In the genomic region with DNA sequence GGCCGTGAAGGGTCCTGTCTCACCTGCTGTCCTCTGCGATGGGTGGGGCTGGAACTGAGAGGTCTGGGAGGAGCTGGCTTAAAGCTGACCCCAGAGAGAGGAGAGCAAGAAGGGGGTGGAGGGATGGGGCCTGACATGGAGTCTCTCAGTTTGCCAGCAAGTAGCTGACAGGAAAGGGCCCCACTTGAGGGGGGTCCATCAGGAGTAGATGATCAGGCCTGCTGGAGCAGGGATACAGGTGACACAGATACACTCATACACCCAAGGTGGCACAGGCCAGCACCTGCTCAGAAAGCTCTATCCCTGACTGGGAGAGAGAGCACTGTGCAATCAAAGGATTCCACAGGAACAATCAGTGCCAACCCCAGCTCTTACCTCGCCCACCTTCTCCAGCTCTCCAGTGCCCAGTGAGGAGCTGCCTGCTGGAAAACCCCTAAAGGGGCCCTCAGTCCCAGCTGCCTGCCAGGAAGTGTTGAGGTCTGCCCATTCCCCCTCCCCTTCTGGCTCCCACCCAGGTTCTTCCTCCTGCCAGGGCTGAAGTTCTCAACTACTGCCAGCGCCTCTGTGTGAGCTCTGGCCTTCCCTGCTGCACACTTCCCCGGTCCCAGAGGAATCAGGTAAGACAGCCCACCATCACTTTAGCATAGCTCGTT, we compare ENCODE assay signal across 8 mouse cellular contexts. TPM values are rescaled to one million over a fixed set of nuclear protein-coding genes. Genes with fewer than 3 reads are reported as not detected.
DNase-seq lines count a peak whose midpoint lies in the region; ATAC-seq and TF ChIP-seq lines count a peak whose summit lies in the region.

A gene (minus strand): TSS at position 524 of the 653 bp plus-strand sequence.

- peak within 1 kb of the TSS; percentile 53 for H3K4me3 ChIP-seq in layer of hippocampus, adult 2 months

- peak within 1 kb of the TSS; percentile 86 for H3K27ac ChIP-seq in layer of hippocampus, adult 2 months

- peak; percentile 31 for DNase-seq in cerebellum, adult 8-10 months
- DNase-seq in heart, postnatal 4 days: peak; percentile 98
- DNase-seq in layer of hippocampus, adult 2 months (ENCODE audit: low spot score in 2 of 2): peak; percentile 80 to 82
- DNase-seq in lung, adult 18-20 months: peak; percentile 96 to 97
- peak; percentile 50 for DNase-seq in thymus, postnatal 0 days (ENCODE audit: low spot score)

- peak; percentile 64 for ATAC-seq in CD4-positive, CD25-positive, alpha-beta regulatory T cell, adult 4 months
- peak; percentile 55 for ATAC-seq in frontal cortex, adult (ENCODE audit: low TSS enrichment)
- no peak for ATAC-seq in neutrophil, adult 5-6 weeks (ENCODE audit: extremely low read depth, insufficient number of reproducible peaks, low FRiP score, poor library complexity, severe bottlenecking)

- no peak for TF ChIP-seq CTCF in layer of hippocampus, adult 2 months (conservative IDR thresholded peaks at IDR 0.05)

RNA-seq across cellular contexts. Expression of the gene that starts here (rescaled TPM):
- 10 to 100 TPM; 17.3 to 22.7 TPM for polyA plus RNA-seq in CD4-positive, CD25-positive, alpha-beta regulatory T cell, adult 4 months (2017; shearing (Covaris generic))
- 10 to 100 TPM; 90.2 to 95.6 TPM for total RNA-seq in heart, postnatal 4 days (2021)
- 10 to 100 TPM; 51.4 to 57.1 TPM for total RNA-seq in layer of hippocampus, adult 2 months (2021)
- 11.2 and 14.4 TPM in 2 replicates for total RNA-seq in neutrophil, adult 5-6 weeks (2017)
- 304 TPM in 2 replicates for polyA plus RNA-seq in thymus, postnatal 0 days (2015; fragmentation: Nextera tagmentation; extraction: Ambion mirVana)

Comparison
In these comparisons a context has a peak if more than half of its experiments do, and no peak if none do; other contexts are left out.
1. RNA of the gene that starts here (polyA plus RNA-seq): 304 TPM in thymus, postnatal 0 days; 17.3 to 22.7 TPM in CD4-positive, CD25-positive, alpha-beta regulatory T cell, adult 4 months; every median in the first group is over 10 times any median in the second.
2. DNase-seq: peak in every context shown above with its lines; median percentile 98 in heart, postnatal 4 days; 96 in lung, adult 18-20 months; 81 in layer of hippocampus, adult 2 months; 50 in thymus, postnatal 0 days; 31 in cerebellum, adult 8-10 months.